Mouse (Mus musculus): Measurements from ENCODE around the gene Zfand3. TPM values are rescaled to one million over a fixed set of nuclear protein-coding genes. Genes with fewer than 3 reads are reported as not detected.

Gene Zfand3
- total RNA-seq, 2 experiments from 2014 or later = 99.7 to 103 TPM

- Histone ChIP-seq H3K4me3 (no peak overlapping the region), H3K27ac (no peak overlapping the region)
- no peak for TF ChIP-seq CTCF (IDR thresholded peaks at IDR 0.05)
- peak; percentile 19 to 20 for DNase-seq (ENCODE audit: extremely low spot score in 1 of 2, low spot score in 2 of 2)
- intact Hi-C loops (cut with DNase I) = no loop called here
Observed at GRCm38 (mm10) chr17:30192416-30193005, 188.0 kb downstream of the Zfand3 start.

- no peak for DNase-seq (ENCODE audit: extremely low spot score in 1 of 2, low spot score in 2 of 2)
- peak overlapping the region; percentile 12; the same call in 1 of the 2 replicates for H3K27ac ChIP-seq
- intact Hi-C loops (cut with DNase I) = no loop called here
Observed at GRCm38 (mm10) chr17:30193615-30194014, 189.1 kb downstream of the Zfand3 start.

GRCm38 (mm10) chr17:30194091-30194490 lies 189.6 kb downstream of the Zfand3 start:
- no peak for TF ChIP-seq CTCF (IDR thresholded peaks at IDR 0.05)
- H3K4me3 ChIP-seq = no peak overlapping the region
- peak overlapping the region; percentile 57; the same call in 1 of the 2 replicates for H3K27ac ChIP-seq
- DNase-seq (ENCODE audit: extremely low spot score in 1 of 2, low spot score in 2 of 2) = peak; percentile 7 to 10
- intact Hi-C loops (cut with DNase I) = no loop called here

More at GRCm38 (mm10) chr17:30193615-30194014, 189.1 kb downstream of the Zfand3 start:
- TF ChIP-seq CTCF (IDR thresholded peaks at IDR 0.05) = no peak
- H3K4me3 ChIP-seq = no peak overlapping the region

GRCm38 (mm10) chr17:30194629-30195445 lies 190.3 kb downstream of the Zfand3 start:
- intact Hi-C loops (cut with DNase I) = loop anchor here (5.0 kb wide), 3 partner anchors 83 to 218 kb away; no protein-coding TSS in a partner anchor

GRCm38 (mm10) chr17:30195591-30196183 lies 191.2 kb downstream of the Zfand3 start:
- intact Hi-C loops (cut with DNase I) = loop anchor here (5.0 kb wide), 3 partner anchors 83 to 218 kb away; no protein-coding TSS in a partner anchor
- Histone ChIP-seq H3K27ac (peak overlapping the region; percentile 57; the same call in 1 of the 2 replicates), H3K4me3 (no peak overlapping the region)
- TF ChIP-seq CTCF (IDR thresholded peaks at IDR 0.05) = no peak
- peak; percentile 10 to 12 for DNase-seq (ENCODE audit: extremely low spot score in 1 of 2, low spot score in 2 of 2)

More at GRCm38 (mm10) chr17:30194629-30195445, 190.3 kb downstream of the Zfand3 start:
- Histone ChIP-seq H3K27ac (peak overlapping the region; percentile 57), H3K4me3 (no peak overlapping the region)
- peak; percentile 29 for TF ChIP-seq CTCF (IDR thresholded peaks at IDR 0.05)
- peak; percentile 8 to 11 for DNase-seq (ENCODE audit: extremely low spot score in 1 of 2, low spot score in 2 of 2)

- DNase-seq (ENCODE audit: extremely low spot score in 1 of 2, low spot score in 2 of 2) = peak; percentile 35 to 53
- TF ChIP-seq CTCF (IDR thresholded peaks at IDR 0.05) = no peak
- intact Hi-C loops (cut with DNase I) = loop anchor here (5.0 kb wide), 3 partner anchors 84 to 219 kb away; no protein-coding TSS in a partner anchor
- Histone ChIP-seq H3K4me3 (no peak overlapping the region), H3K27ac (peak overlapping the region; percentile 78)
Observed at GRCm38 (mm10) chr17:30196401-30197279, 192.1 kb downstream of the Zfand3 start.

- no peak for TF ChIP-seq CTCF (IDR thresholded peaks at IDR 0.05)
- Histone ChIP-seq H3K27ac (peak overlapping the region; percentile 57), H3K4me3 (no peak overlapping the region)
- intact Hi-C loops (cut with DNase I) = loop anchor here (5.0 kb wide), 3 partner anchors 85 to 220 kb away; no protein-coding TSS in a partner anchor
- peak in 1 of 2 experiments; percentile 14 for DNase-seq (ENCODE audit: extremely low spot score in 1 of 2, low spot score in 2 of 2)
Observed at GRCm38 (mm10) chr17:30197280-30198030, 192.9 kb downstream of the Zfand3 start.

GRCm38 (mm10) chr17:30198422-30198821 lies 193.9 kb downstream of the Zfand3 start:
- TF ChIP-seq CTCF (IDR thresholded peaks at IDR 0.05) = no peak
- intact Hi-C loops (cut with DNase I) = loop anchor here (5.0 kb wide), 3 partner anchors 86 to 221 kb away; no protein-coding TSS in a partner anchor
- Histone ChIP-seq H3K4me3 (no peak overlapping the region), H3K27ac (no peak overlapping the region)
- DNase-seq (ENCODE audit: extremely low spot score in 1 of 2, low spot score in 2 of 2) = peak in 1 of 2 experiments; percentile 10

- no peak overlapping the region for H3K4me3 ChIP-seq
- 0 out of 2 replicates have a peak overlapping the region, but pooled peaks have one; percentile 16 for H3K27ac ChIP-seq
- no peak; the same call in 1 of the 2 replicates for TF ChIP-seq CTCF (IDR thresholded peaks at IDR 0.05)
- no peak for DNase-seq (ENCODE audit: extremely low spot score in 1 of 2, low spot score in 2 of 2)
- intact Hi-C loops (cut with DNase I) = loop anchor here (5.0 kb wide), 5 partner anchors 87 to 312 kb away; no protein-coding TSS in a partner anchor
Observed at GRCm38 (mm10) chr17:30199374-30200247, 195.1 kb downstream of the Zfand3 start.
